Mouse (Mus musculus): ENCODE measurements around the gene Marco. TPM values are rescaled to one million over a fixed set of nuclear protein-coding genes. Genes with fewer than 3 reads are reported as not detected.

The Marco gene
- not detected for polyA plus RNA-seq (2017; shearing (Covaris generic))

DNA sequence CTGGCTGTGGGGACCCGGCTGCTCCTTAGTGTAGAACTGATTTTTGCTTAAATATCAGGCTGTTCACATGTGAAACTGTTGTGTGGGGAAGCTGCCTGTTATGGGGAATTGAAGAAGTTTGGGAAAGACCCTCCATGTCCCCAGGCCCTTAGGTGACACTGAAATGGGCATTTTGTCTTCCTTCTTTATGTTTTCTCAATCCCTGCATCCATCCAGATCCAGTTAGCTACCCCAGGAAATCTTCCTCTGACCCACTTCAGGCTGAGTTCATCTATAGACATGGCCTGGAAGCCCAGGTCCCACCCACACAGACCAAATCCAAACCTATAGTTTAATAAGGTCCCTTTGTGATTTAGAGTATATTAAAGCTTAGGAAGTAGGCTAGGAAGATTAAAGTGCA is at the start of gene Marco:
Marco (minus strand) TSS at position 101 of the 400 bp plus-strand sequence.

Other genes with a start within 250 kb of the Marco start
- 0.14 TPM for gene Steap3, start 232.3 kb downstream of the Marco start, polyA plus RNA-seq (2017; shearing (Covaris generic))
- gene C1ql2, start 164.4 kb downstream of the Marco start, polyA plus RNA-seq (2017; shearing (Covaris generic)): not detected
- not detected for gene En1, start 97.4 kb upstream of the Marco start, polyA plus RNA-seq (2017; shearing (Covaris generic))